In the genomic region with DNA sequence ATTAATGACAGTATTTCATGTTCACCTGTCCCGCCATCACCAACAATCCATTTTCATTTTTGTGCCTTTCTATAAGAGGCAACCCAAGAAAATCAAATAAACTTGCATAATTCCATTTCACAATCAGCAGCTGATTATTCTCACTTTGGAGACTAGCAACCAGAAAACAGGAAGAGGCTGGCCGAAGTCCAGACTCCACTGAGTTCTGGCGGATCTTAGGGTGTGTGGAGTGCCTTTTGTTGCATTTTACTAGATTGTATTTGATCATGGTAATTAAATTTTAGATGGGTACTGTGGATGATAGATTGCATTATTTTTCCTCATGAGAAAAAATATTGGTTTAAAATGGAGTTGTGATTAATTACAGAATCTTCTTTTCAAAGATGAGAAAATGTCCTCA, we compare ENCODE assay signal across 22 mouse cellular contexts.
DNase-seq lines count a peak whose midpoint lies in the region; ATAC-seq and TF ChIP-seq lines count a peak whose summit lies in the region.
"Had no signal": no experiment of that assay in that cellular context is flagged by ENCODE, and none has a peak within 500 bp of the region (broad histone marks: within the 10 kb centered on the region; RNA-seq: fewer than 3 reads in every experiment).

No protein-coding gene starts in this region.

- no peak for TF ChIP-seq CTCF in forebrain, postnatal 0 days (IDR thresholded peaks at IDR 0.05; ENCODE audit: low read depth)

- ATAC-seq in forebrain, postnatal 0 days: no peak
- ATAC-seq in forebrain, embryonic 15.5 days (replicated peaks): no peak
- ATAC-seq in kidney, embryonic 14.5 days (ENCODE audit: low FRiP score, low TSS enrichment): no peak
- ATAC-seq: liver, embryonic 12.5 days; midbrain, embryonic 15.5 days had no signal

- H3K9me3 ChIP-seq in forebrain, postnatal 0 days (ENCODE audit: low read length): no peaks in the 10 kb centered on the region
- no peaks in the 10 kb centered on the region for H3K9me3 ChIP-seq in forebrain, embryonic 15.5 days
- H3K9me3 ChIP-seq in kidney, embryonic 14.5 days (ENCODE audit: control insufficient read depth, low read length): no peaks in the 10 kb centered on the region
- H3K9me3 ChIP-seq: embryonic facial prominence, embryonic 15.5 days; kidney, embryonic 15.5 days; limb, embryonic 12.5 days; liver, embryonic 12.5 days; megakaryocyte, embryonic 14.5 days; midbrain, embryonic 15.5 days; neural tube, embryonic 15.5 days had no signal

- 52% methylated on average over 3 of the region's 3 CpGs for WGBS in forebrain, postnatal 0 days
- 58% methylated on average over 3 of the region's 3 CpGs for WGBS in forebrain, embryonic 15.5 days
- WGBS in kidney, embryonic 14.5 days: 85% methylated on average over 3 of the region's 3 CpGs

- no peak overlapping the region for H3K9ac ChIP-seq in forebrain, postnatal 0 days
- no peak overlapping the region for H3K9ac ChIP-seq in forebrain, embryonic 15.5 days (replicated peaks)
- no peak overlapping the region for H3K9ac ChIP-seq in kidney, embryonic 14.5 days (ENCODE audit: low read depth, low read length)
- H3K9ac ChIP-seq: embryonic facial prominence, embryonic 15.5 days; kidney, embryonic 15.5 days; limb, embryonic 12.5 days; liver, embryonic 12.5 days; midbrain, embryonic 15.5 days; neural tube, embryonic 15.5 days had no signal

- H3K4me1 ChIP-seq in forebrain, postnatal 0 days (ENCODE audit: insufficient read depth): no peaks in the 10 kb centered on the region
- no peaks in the 10 kb centered on the region for H3K4me1 ChIP-seq in forebrain, embryonic 15.5 days
- no peaks in the 10 kb centered on the region for H3K4me1 ChIP-seq in kidney, embryonic 14.5 days (ENCODE audit: control insufficient read depth, insufficient read depth, low read length)
- H3K4me1 ChIP-seq: embryonic facial prominence, embryonic 15.5 days; kidney, embryonic 15.5 days; limb, embryonic 12.5 days; liver, embryonic 12.5 days; megakaryocyte, embryonic 14.5 days; midbrain, embryonic 15.5 days had no signal

- no peak overlapping the region for H3K4me2 ChIP-seq in forebrain, postnatal 0 days (ENCODE audit: low read depth)
- H3K4me2 ChIP-seq in forebrain, embryonic 15.5 days (replicated peaks): no peak overlapping the region
- H3K4me2 ChIP-seq in kidney, embryonic 14.5 days (replicated peaks; ENCODE audit: low read depth, low read length): no peak overlapping the region
- H3K4me2 ChIP-seq: embryonic facial prominence, embryonic 15.5 days; kidney, embryonic 15.5 days; limb, embryonic 12.5 days; liver, embryonic 12.5 days; midbrain, embryonic 15.5 days; neural tube, embryonic 15.5 days had no signal

- no peaks in the 10 kb centered on the region for H3K36me3 ChIP-seq in forebrain, postnatal 0 days (ENCODE audit: insufficient read depth)
- no peaks in the 10 kb centered on the region for H3K36me3 ChIP-seq in forebrain, embryonic 15.5 days
- H3K36me3 ChIP-seq in kidney, embryonic 14.5 days (ENCODE audit: control insufficient read depth, insufficient read depth, low read length): no peaks in the 10 kb centered on the region
- H3K36me3 ChIP-seq: embryonic facial prominence, embryonic 15.5 days; kidney, embryonic 15.5 days; limb, embryonic 12.5 days; liver, embryonic 12.5 days; midbrain, embryonic 15.5 days; neural tube, embryonic 15.5 days had no signal

- DNase-seq in forebrain, postnatal 0 days: peak; percentile 22
- DNase-seq in kidney, postnatal 4 days: peak; percentile 63 to 71
- peak; percentile 8 for DNase-seq in right cerebral cortex, adult 18-20 months
- DNase-seq in right cerebral cortex, postnatal 25 days: no peak
- DNase-seq in layer of hippocampus, postnatal 36 days: peak; percentile 6 to 16
- DNase-seq in spleen, postnatal 36 days (ENCODE audit: low spot score in 2 of 2): no peak
- DNase-seq: B cell, adult 2 months; gastrocnemius, postnatal 14 days; heart, adult 2 months; heart, postnatal 36 days; lung, adult 2 months; thymus, adult 18-20 months; thymus, postnatal 4 days had no signal

- no peaks in the 10 kb centered on the region for H3K27me3 ChIP-seq in forebrain, postnatal 0 days (ENCODE audit: insufficient read depth, low read length)
- no peaks in the 10 kb centered on the region for H3K27me3 ChIP-seq in forebrain, embryonic 15.5 days
- H3K27me3 ChIP-seq in kidney, embryonic 14.5 days (ENCODE audit: control insufficient read depth, insufficient read depth, low read length): no peaks in the 10 kb centered on the region
- H3K27me3 ChIP-seq: embryonic facial prominence, embryonic 15.5 days; kidney, embryonic 15.5 days; limb, embryonic 12.5 days; liver, embryonic 12.5 days; megakaryocyte, embryonic 14.5 days; midbrain, embryonic 15.5 days; neural tube, embryonic 15.5 days had no signal

- no peak overlapping the region for H3K27ac ChIP-seq in forebrain, postnatal 0 days (ENCODE audit: low read depth, low read length)
- no peak overlapping the region for H3K27ac ChIP-seq in forebrain, embryonic 15.5 days (replicated peaks)
- no peak overlapping the region for H3K27ac ChIP-seq in kidney, embryonic 14.5 days (ENCODE audit: low read depth, low read length)
- H3K27ac ChIP-seq: embryonic facial prominence, embryonic 15.5 days; heart, adult 2 months; kidney, embryonic 15.5 days; limb, embryonic 12.5 days; liver, embryonic 12.5 days; midbrain, embryonic 15.5 days; neural tube, embryonic 15.5 days had no signal

- no peak overlapping the region for H3K4me3 ChIP-seq in forebrain, postnatal 0 days (ENCODE audit: low read depth, low read length)
- H3K4me3 ChIP-seq in forebrain, embryonic 15.5 days: no peak overlapping the region
- H3K4me3 ChIP-seq in kidney, embryonic 14.5 days (ENCODE audit: low read length): no peak overlapping the region
- H3K4me3 ChIP-seq: embryonic facial prominence, embryonic 15.5 days; heart, adult 2 months; kidney, embryonic 15.5 days; limb, embryonic 12.5 days; liver, embryonic 12.5 days; megakaryocyte, embryonic 14.5 days; midbrain, embryonic 15.5 days; neural tube, embryonic 15.5 days had no signal

Comparison
In these comparisons a context has a peak if more than half of its experiments do, and no peak if none do; other contexts are left out.
1. DNase-seq: peak in forebrain, postnatal 0 days (single experiment), kidney, postnatal 4 days (2 of 2), right cerebral cortex, adult 18-20 months (single experiment) and layer of hippocampus, postnatal 36 days (2 of 2); none in right cerebral cortex, postnatal 25 days (single experiment) and spleen, postnatal 36 days (0 of 2).